Mouse (Mus musculus) neural tube, embryonic 11.5 days (tissue): ENCODE results near the gene 1700125H20Rik. TPM values are rescaled to one million over a fixed set of nuclear protein-coding genes. Genes with fewer than 3 reads are reported as not detected.

Source experiments
- ATAC-seq: fragments of 200-750 bp; cut with Nextera tagmentation; 2 replicates; pipeline ENCODE4 v1.8.0; 2017; ENCODE audit warnings: moderate number of reproducible peaks, mild to moderate bottlenecking, moderate TSS enrichment, moderate library complexity; ENCODE audit not compliant: insufficient read depth, low FRiP score, low TSS enrichment
- DNase-seq: peaks from one replicate; pipeline ENCODE4 v3.0.0-alpha.2; 2015; ENCODE audit warnings: low spot score
- H3K27ac ChIP-seq: fragments of 300-500 bp; sonication (generic); 2 replicates; pipeline ENCODE4 v1.5.1; 2014; ENCODE audit warnings: low read depth, mild to moderate bottlenecking, low read length
- H3K27me3 ChIP-seq: fragments of 300-500 bp; sonication (generic); 2 replicates; pipeline ENCODE4 v1.6.1; 2014; ENCODE audit warnings: mild to moderate bottlenecking, low read length, mixed read lengths; ENCODE audit not compliant: control insufficient read depth, insufficient read depth
- H3K36me3 ChIP-seq: fragments of 300-500 bp; sonication (generic); 2 replicates; pipeline ENCODE4 v1.6.1; 2014; ENCODE audit warnings: mild to moderate bottlenecking, low read length, moderate library complexity, mixed read lengths; ENCODE audit not compliant: control insufficient read depth, insufficient read depth
- H3K4me1 ChIP-seq: fragments of 300-500 bp; sonication (generic); 2 replicates; pipeline ENCODE4 v1.6.1; 2014; ENCODE audit warnings: low read length, mixed read lengths; ENCODE audit not compliant: control insufficient read depth, insufficient read depth
- H3K4me2 ChIP-seq: fragments of 300-500 bp; sonication (generic); 2 replicates; pipeline ENCODE4 v1.6.1; 2014; ENCODE audit warnings: low read depth, mild to moderate bottlenecking, moderate library complexity
- H3K4me3 ChIP-seq: fragments of 300-500 bp; sonication (generic); 2 replicates; pipeline ENCODE4 v1.5.1; 2014; ENCODE audit warnings: low read depth, low read length
- H3K9ac ChIP-seq: fragments of 300-500 bp; sonication (generic); 2 replicates; pipeline ENCODE4 v1.6.1; 2014; ENCODE audit warnings: mild to moderate bottlenecking, low read length
- H3K9me3 ChIP-seq: fragments of 300-500 bp; sonication (generic); 2 replicates; pipeline ENCODE4 v1.6.1; 2016; ENCODE audit warnings: low read length; ENCODE audit not compliant: control insufficient read depth
- WGBS: fragments of 180-500 bp; shearing (Covaris S2); extraction: QIAGEN DNeasy Blood & Tissue Kit; methylation state at CpG from one replicate; pipeline ENCODE4 v1.1.7; 2014; 5-methylcytosine and 5-hydroxymethylcytosine counted together
- polyA plus RNA-seq: library from polyadenylated mRNA; unstranded; fragments of >200 nt; fragmentation: Nextera tagmentation; extraction: Ambion mirVana; gene quantifications from 2 replicates; pipeline ENCODE4 v1.2.1, GENCODE M21; 2014

The 1700125H20Rik gene
- polyA plus RNA-seq, 1 experiment from 2014 or later: 0.60 TPM

GRCm38 (mm10) chr11:85196046-85196445, 25.8 kb downstream of the 1700125H20Rik start:
- WGBS: 90% methylated on average over 9 of the region's 9 CpGs
- DNase-seq: no peak

GRCm38 (mm10) chr11:85198906-85199305, 28.7 kb downstream of the 1700125H20Rik start:
- Histone ChIP-seq H3K9me3 (no peaks in the 10 kb centered on the region), H3K4me3 (no peak overlapping the region), H3K27ac (no peak overlapping the region), H3K36me3 (peaks cover 19% of the 10 kb centered on the region), H3K4me1 (no peaks in the 10 kb centered on the region), H3K27me3 (no peaks in the 10 kb centered on the region), H3K9ac (no peak overlapping the region), H3K4me2 (no peak overlapping the region)
- 77% methylated on average over 2 of the region's 2 CpGs for WGBS
- DNase-seq (no peak), ATAC-seq (no peak)

More at GRCm38 (mm10) chr11:85196046-85196445, 25.8 kb downstream of the 1700125H20Rik start:
- Histone ChIP-seq H3K9ac (no peak overlapping the region), H3K4me2 (no peak overlapping the region), H3K27me3 (no peaks in the 10 kb centered on the region), H3K9me3 (no peaks in the 10 kb centered on the region), H3K4me3 (no peak overlapping the region), H3K36me3 (peaks cover 24% of the 10 kb centered on the region), H3K4me1 (no peaks in the 10 kb centered on the region), H3K27ac (no peak overlapping the region)
- no peak for ATAC-seq

- Histone ChIP-seq H3K4me2 (no peak overlapping the region), H3K27me3 (no peaks in the 10 kb centered on the region), H3K4me1 (no peaks in the 10 kb centered on the region), H3K4me3 (no peak overlapping the region), H3K36me3 (peaks cover 13% of the 10 kb centered on the region), H3K9me3 (no peaks in the 10 kb centered on the region), H3K9ac (no peak overlapping the region), H3K27ac (no peak overlapping the region)
- no peak for DNase-seq
- no peak for ATAC-seq
Measured at GRCm38 (mm10) chr11:85206231-85206630, 36.0 kb downstream of the 1700125H20Rik start.

- Histone ChIP-seq H3K4me2 (no peak overlapping the region), H3K36me3 (peaks cover 12% of the 10 kb centered on the region), H3K4me3 (no peak overlapping the region), H3K9me3 (no peaks in the 10 kb centered on the region), H3K9ac (no peak overlapping the region), H3K27me3 (no peaks in the 10 kb centered on the region), H3K4me1 (no peaks in the 10 kb centered on the region), H3K27ac (no peak overlapping the region)
- DNase-seq: no peak
- 96% methylated on average over 2 of the region's 2 CpGs for WGBS
- no peak for ATAC-seq
Measured at GRCm38 (mm10) chr11:85211151-85211550, 40.9 kb downstream of the 1700125H20Rik start.

- Histone ChIP-seq H3K9ac (no peak overlapping the region), H3K4me2 (no peak overlapping the region), H3K4me3 (no peak overlapping the region), H3K4me1 (no peaks in the 10 kb centered on the region), H3K9me3 (no peaks in the 10 kb centered on the region), H3K36me3 (peaks cover 12% of the 10 kb centered on the region), H3K27ac (no peak overlapping the region), H3K27me3 (no peaks in the 10 kb centered on the region)
- ATAC-seq (no peak), DNase-seq (no peak)
- 93% methylated on average over 2 of the region's 2 CpGs for WGBS
Measured at GRCm38 (mm10) chr11:85213215-85213614, 43.0 kb downstream of the 1700125H20Rik start.

GRCm38 (mm10) chr11:85214679-85215078, 44.5 kb downstream of the 1700125H20Rik start:
- no peak for DNase-seq
- Histone ChIP-seq H3K4me1 (no peaks in the 10 kb centered on the region), H3K27ac (no peak overlapping the region), H3K27me3 (no peaks in the 10 kb centered on the region), H3K9ac (no peak overlapping the region), H3K36me3 (peaks cover 9% of the 10 kb centered on the region), H3K9me3 (no peaks in the 10 kb centered on the region), H3K4me3 (no peak overlapping the region), H3K4me2 (no peak overlapping the region)
- no peak for ATAC-seq
- WGBS: 96% methylated on average over 3 of the region's 3 CpGs

- H3K4me2 ChIP-seq: no peak overlapping the region
- DNase-seq (no peak), ATAC-seq (no peak)
- H3K9me3 ChIP-seq: no peaks in the 10 kb centered on the region
- H3K4me1 ChIP-seq: no peaks in the 10 kb centered on the region
- WGBS: 94% methylated on average over 3 of the region's 3 CpGs
- no peak overlapping the region for H3K4me3 ChIP-seq
- H3K9ac ChIP-seq: no peak overlapping the region
- H3K27me3 ChIP-seq: no peaks in the 10 kb centered on the region
- H3K27ac ChIP-seq: no peak overlapping the region
- peaks cover 4% of the 10 kb centered on the region; the same call in 1 of the 2 replicates for H3K36me3 ChIP-seq
Measured at GRCm38 (mm10) chr11:85219014-85219413, 48.8 kb downstream of the 1700125H20Rik start.

- Histone ChIP-seq H3K4me1 (no peaks in the 10 kb centered on the region), H3K9me3 (no peaks in the 10 kb centered on the region), H3K36me3 (no peaks in the 10 kb centered on the region), H3K4me3 (no peak overlapping the region), H3K4me2 (no peak overlapping the region), H3K27ac (no peak overlapping the region), H3K9ac (no peak overlapping the region), H3K27me3 (no peaks in the 10 kb centered on the region)
- DNase-seq (no peak), ATAC-seq (no peak)
- 98% methylated on average over 6 of the region's 6 CpGs for WGBS
Measured at GRCm38 (mm10) chr11:85222561-85222960, 52.4 kb downstream of the 1700125H20Rik start.

- ATAC-seq (no peak), DNase-seq (no peak)
- Histone ChIP-seq H3K4me2 (no peak overlapping the region), H3K9me3 (no peaks in the 10 kb centered on the region), H3K4me3 (no peak overlapping the region), H3K4me1 (no peaks in the 10 kb centered on the region), H3K36me3 (no peaks in the 10 kb centered on the region), H3K9ac (no peak overlapping the region), H3K27ac (no peak overlapping the region), H3K27me3 (no peaks in the 10 kb centered on the region)
- WGBS: 98% methylated on average over 3 of the region's 3 CpGs
Measured at GRCm38 (mm10) chr11:85223248-85223647, 53.0 kb downstream of the 1700125H20Rik start.
